Comparison of ENCODE assay signal across 11 mouse cellular contexts in the genomic region with DNA sequence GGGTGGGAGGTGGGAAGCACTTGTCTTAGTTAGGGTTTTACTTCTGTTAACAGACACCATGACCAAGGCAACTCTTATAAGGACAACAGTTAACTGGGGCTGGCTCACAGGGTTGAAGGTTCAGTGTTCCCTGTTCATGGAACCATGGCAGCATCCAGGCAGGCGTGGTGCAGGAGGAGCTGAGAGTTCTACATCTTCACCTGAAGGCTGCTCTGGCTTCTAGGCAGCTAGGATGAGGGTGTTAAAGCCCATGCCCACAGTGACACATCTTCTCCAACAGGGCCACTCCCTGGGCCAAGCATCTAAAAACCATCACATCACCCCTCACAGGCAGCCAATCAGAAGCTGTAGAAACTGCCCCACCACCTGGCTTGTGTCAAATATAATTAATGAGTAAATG.
"Had no signal": no experiment of that assay in that cellular context is flagged by ENCODE, and none has a peak within 500 bp of the region (broad histone marks: within the 10 kb centered on the region; RNA-seq: fewer than 3 reads in every experiment).

No protein-coding gene starts in this region.

- DNase-seq: lung, adult 18-20 months; lung, embryonic 14.5 days; lung, postnatal 10 days; lung, postnatal 4 days; midbrain, embryonic 14.5 days; retina, postnatal 1 day; right cerebral cortex, adult 18-20 months; right cerebral cortex, postnatal 14 days; thymus, adult 2 months; thymus, postnatal 25 days; thymus, postnatal 4 days had no signal
